Mouse (Mus musculus): ENCODE measurements at regions not wholly inside any gene's neighbourhood (a gene's known extent, or its start where the extent isn't known, plus 50 kb on each side); places are given as distances from the start of the nearest gene placed in this dataset.

DNA sequence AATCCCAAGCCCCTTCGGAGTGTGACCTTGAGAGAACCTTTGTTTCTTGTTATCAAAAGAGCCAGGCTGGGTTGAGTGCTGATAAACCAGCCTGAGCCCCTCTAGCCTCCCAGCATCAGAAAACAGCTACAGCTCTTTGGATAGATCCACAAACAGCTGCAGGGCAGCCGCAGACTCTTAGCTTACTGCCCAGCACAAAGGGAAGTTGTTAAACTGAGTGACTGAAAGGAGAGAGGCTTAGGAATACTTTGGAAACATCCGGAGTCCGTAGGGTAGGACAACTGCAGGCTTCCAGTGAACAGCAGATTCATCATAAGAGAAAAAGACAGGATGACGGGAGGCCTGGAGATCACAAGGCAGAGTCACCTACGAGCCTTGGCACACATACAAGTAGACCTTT lies 166.9 kb upstream of the Tyw5 start:
- no peak for DNase-seq (ENCODE audit: low read depth, low spot score)

- no peak for DNase-seq (ENCODE audit: low read depth, low spot score)
Measured at GRCm38 (mm10) chr1:57574530-57574929, 167.6 kb upstream of the Tyw5 start.

GRCm38 (mm10) chr1:57576066-57576753 lies 169.3 kb upstream of the Tyw5 start:
- DNase-seq (ENCODE audit: low read depth, low spot score), result no peak

- DNase-seq (ENCODE audit: low read depth, low spot score), result peak; percentile 15
Measured at GRCm38 (mm10) chr1:57579086-57579485, 172.2 kb upstream of the Tyw5 start.

- DNase-seq (ENCODE audit: low read depth, low spot score), result no peak
Measured at GRCm38 (mm10) chr1:57593707-57594589, 180.0 kb upstream of the Spats2l start.

- DNase-seq (ENCODE audit: low read depth, low spot score), result no peak
Measured at GRCm38 (mm10) chr1:57594815-57595214, 179.1 kb upstream of the Spats2l start.

DNA sequence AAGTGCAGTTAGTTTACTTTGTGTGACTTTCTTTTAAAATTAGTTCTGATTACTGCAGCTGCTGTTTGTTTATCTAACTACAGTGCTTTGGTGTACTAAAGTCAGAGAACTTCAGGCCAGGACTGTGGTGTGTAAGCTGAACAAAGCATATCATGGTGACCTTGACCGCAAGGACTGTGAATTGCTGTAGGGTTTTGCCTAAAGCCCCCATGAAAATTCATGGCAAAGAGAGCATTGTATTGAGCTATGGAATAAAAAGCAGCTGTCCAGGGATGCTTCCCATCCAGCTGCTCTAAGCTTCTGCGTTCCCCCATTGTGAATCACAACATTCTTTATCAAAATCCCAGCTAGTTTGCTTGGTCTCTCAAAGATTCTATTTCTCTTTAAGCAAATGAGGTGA lies 173.0 kb upstream of the Spats2l start:
- DNase-seq (ENCODE audit: low read depth, low spot score), result no peak

DNA sequence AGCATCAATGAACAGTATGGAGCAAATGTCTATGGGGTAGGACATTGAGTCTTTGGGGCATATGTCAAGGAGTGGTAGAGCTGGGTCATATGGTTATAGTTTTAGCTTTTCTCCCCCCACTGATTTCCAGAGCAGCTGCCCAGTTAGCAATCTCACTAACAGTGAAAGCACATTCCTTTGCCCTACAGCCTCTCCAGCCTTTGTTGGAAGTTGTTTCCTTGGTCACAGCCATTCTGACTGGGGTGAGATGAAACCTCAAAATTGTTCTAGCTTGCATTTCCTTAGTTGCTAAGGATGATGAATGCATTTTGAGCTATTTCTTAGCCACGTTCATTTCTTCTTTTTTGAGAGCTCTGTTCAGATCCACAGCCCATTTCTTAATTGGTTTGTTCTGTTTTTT lies 168.4 kb upstream of the Spats2l start:
- no peak for DNase-seq (ENCODE audit: low read depth, low spot score)

GRCm38 (mm10) chr1:57606060-57606683 lies 167.8 kb upstream of the Spats2l start:
- DNase-seq (ENCODE audit: low read depth, low spot score), result peak; percentile 18

GRCm38 (mm10) chr1:57607026-57607425 lies 166.9 kb upstream of the Spats2l start:
- peak; percentile 27 for DNase-seq (ENCODE audit: low read depth, low spot score)

DNA sequence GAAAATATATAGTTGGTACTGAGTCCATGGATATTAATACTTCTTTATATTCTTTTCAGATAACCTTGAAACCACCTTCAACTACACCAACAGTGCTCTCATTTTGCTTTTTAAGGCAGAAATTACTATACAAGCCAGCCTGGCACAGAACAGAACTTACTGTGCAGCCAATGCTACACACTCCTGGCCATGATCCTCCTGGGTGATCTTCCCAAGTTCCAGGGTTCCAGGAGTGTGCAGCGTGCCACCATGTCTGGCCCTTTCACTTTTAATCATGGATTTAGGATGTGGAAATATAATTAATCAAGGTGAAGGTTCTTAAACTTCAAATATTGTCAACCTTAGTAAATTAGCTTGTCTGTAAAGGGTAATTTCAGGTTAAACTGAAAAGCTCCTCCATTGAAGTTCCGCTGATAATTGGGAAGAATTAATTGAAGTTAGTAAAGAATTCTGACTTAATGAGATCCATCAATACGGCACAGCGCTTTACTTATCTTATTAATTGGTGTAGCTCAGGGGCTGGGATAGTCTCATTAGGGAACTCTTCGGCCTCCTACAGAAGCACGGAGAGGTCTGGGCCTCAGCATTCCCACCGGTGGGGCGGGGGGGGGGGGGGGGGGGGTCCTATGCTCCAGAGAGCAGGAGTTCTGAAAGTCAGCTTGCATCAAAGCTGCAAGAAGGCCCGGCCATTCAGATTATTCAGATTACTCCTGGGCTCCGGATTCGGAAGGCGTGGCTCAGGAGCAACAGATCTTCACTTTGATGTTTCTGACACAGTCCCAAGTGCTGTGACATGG lies 166.1 kb upstream of the Spats2l start:
- DNase-seq (ENCODE audit: low read depth, low spot score), result no peak

GRCm38 (mm10) chr1:57608423-57608679 lies 165.6 kb upstream of the Spats2l start:
- DNase-seq (ENCODE audit: low read depth, low spot score), result no peak

GRCm38 (mm10) chr1:57609307-57609706 lies 164.7 kb upstream of the Spats2l start:
- no peak for DNase-seq (ENCODE audit: low read depth, low spot score)

GRCm38 (mm10) chr1:57612171-57612570 lies 161.8 kb upstream of the Spats2l start:
- DNase-seq (ENCODE audit: low read depth, low spot score), result no peak

GRCm38 (mm10) chr1:57612931-57613804 lies 160.8 kb upstream of the Spats2l start:
- DNase-seq (ENCODE audit: low read depth, low spot score), result no peak

- no peak for DNase-seq (ENCODE audit: low read depth, low spot score)
Measured at GRCm38 (mm10) chr1:57615155-57615554, 158.8 kb upstream of the Spats2l start.

GRCm38 (mm10) chr1:57617316-57617715 lies 156.6 kb upstream of the Spats2l start:
- DNase-seq (ENCODE audit: low read depth, low spot score), result no peak

GRCm38 (mm10) chr1:57622561-57622960 lies 151.4 kb upstream of the Spats2l start:
- DNase-seq (ENCODE audit: low read depth, low spot score), result no peak

GRCm38 (mm10) chr1:57633986-57634385 lies 140.0 kb upstream of the Spats2l start:
- DNase-seq (ENCODE audit: low read depth, low spot score), result peak; percentile 83

- DNase-seq (ENCODE audit: low read depth, low spot score), result peak; percentile 51
Measured at GRCm38 (mm10) chr1:57642131-57642530, 131.8 kb upstream of the Spats2l start.

All from brain, adult 2 months (tissue).